Mouse (Mus musculus) lung, embryonic 15.5 days (tissue): ENCODE data around the gene Nek2. TPM values are rescaled to one million over a fixed set of nuclear protein-coding genes. Genes with fewer than 3 reads are reported as not detected.

ENCODE experiments used
- ATAC-seq: fragments of 200-750 bp; cut with Nextera tagmentation; 2 replicates; pipeline ENCODE4 v1.8.0; 2017; ENCODE audit warnings: moderate number of reproducible peaks, borderline replicate concordance; ENCODE audit not compliant: low FRiP score, low TSS enrichment; ENCODE audit errors: extremely low read depth
- H3K27ac ChIP-seq: fragments of 300-500 bp; sonication (generic); 2 replicates; pipeline ENCODE4 v1.5.1; 2015; ENCODE audit warnings: moderate library complexity, mild to moderate bottlenecking, inconsistent platforms
- H3K27me3 ChIP-seq: fragments of 300-500 bp; sonication (generic); 2 replicates; pipeline ENCODE4 v1.6.1; 2015; ENCODE audit warnings: inconsistent platforms
- H3K36me3 ChIP-seq: fragments of 300-500 bp; sonication (generic); 2 replicates; pipeline ENCODE4 v1.6.1; 2015; ENCODE audit warnings: inconsistent platforms
- H3K4me1 ChIP-seq: fragments of 300-500 bp; sonication (generic); 2 replicates; pipeline ENCODE4 v1.6.1; 2015; ENCODE audit warnings: inconsistent platforms
- H3K4me2 ChIP-seq: fragments of 300-500 bp; sonication (generic); 2 replicates; pipeline ENCODE4 v1.6.1; 2015; ENCODE audit warnings: inconsistent platforms, mild to moderate bottlenecking, moderate library complexity
- H3K4me3 ChIP-seq: fragments of 300-500 bp; sonication (generic); 2 replicates; pipeline ENCODE4 v1.5.1; 2015; ENCODE audit warnings: mild to moderate bottlenecking, inconsistent platforms
- H3K9ac ChIP-seq: fragments of 300-500 bp; sonication (generic); 2 replicates; pipeline ENCODE4 v1.6.1; 2015; ENCODE audit warnings: inconsistent platforms
- H3K9me3 ChIP-seq: fragments of 300-500 bp; sonication (generic); 2 replicates; pipeline ENCODE4 v1.6.1; 2016; ENCODE audit warnings: inconsistent platforms
- WGBS: fragments of 180-500 bp; shearing (Covaris S2); methylation state at CpG from one replicate; pipeline ENCODE4 v1.1.7; 2015; 5-methylcytosine and 5-hydroxymethylcytosine counted together
- polyA plus RNA-seq: library from polyadenylated mRNA; unstranded; fragments of >200 nt; fragmentation: Nextera tagmentation; extraction: Ambion mirVana; gene quantifications from 2 replicates; pipeline ENCODE4 v1.2.1, GENCODE M21; 2015

Nek2 gene
- 49.6 and 53.9 TPM in 2 replicates for polyA plus RNA-seq

DNA sequence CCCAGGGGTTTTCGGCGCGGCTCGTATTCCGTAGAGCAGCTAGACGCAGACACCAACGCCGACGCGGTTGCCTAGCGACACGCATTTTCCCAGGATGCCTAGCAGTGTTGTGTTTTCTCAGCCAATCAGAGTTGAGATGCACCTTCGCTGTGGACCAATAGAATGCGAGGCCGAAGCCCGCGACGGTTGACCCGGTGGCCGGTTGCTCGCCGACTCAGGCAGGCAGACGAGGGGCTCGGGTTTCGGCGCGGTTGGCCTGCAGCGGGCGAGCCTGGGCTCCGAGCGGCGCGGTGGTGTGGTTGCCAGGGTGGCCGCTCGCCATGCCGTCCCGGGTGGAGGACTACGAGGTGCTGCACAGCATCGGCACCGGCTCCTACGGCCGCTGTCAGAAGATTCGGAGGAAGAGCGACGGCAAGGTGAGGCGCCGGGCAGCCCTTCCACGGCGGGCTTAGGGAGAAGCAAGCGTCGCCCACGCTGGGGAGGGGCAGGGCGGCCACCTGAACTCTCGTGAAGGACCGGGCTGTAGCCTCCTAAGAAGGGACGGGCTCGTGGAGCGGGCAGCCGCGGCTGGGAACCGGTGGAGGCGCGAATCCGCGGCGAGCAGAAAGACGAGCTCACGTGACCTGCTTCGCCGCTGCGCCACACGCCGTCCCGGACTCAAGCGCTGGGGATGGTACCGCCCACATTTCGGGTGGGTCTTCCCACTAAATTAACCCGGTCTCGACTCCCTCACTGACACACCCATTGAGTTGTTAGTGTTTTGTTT, at the start of gene Nek2:
Nek2 (plus strand) TSS at position 119 of the 766 bp plus-strand sequence.
- H3K4me3 ChIP-seq, result peak within 1 kb of the TSS; percentile 93
- H3K36me3 ChIP-seq, result peaks cover 32% of the 10 kb centered on the region
- no peaks in the 10 kb centered on the region for H3K9me3 ChIP-seq
- no peaks in the 10 kb centered on the region for H3K27me3 ChIP-seq
- H3K9ac ChIP-seq, result peak within 1 kb of the TSS; percentile 85
- peak; percentile 95 for ATAC-seq
- H3K27ac ChIP-seq, result peak within 1 kb of the TSS; percentile 90
- H3K4me2 ChIP-seq, result peak within 1 kb of the TSS; percentile 88
- H3K4me1 ChIP-seq, result peaks cover 16% of the 10 kb centered on the region; the same call in 1 of the 2 replicates
- under 1% methylated on average over 79 of the region's 79 CpGs for WGBS

DNA sequence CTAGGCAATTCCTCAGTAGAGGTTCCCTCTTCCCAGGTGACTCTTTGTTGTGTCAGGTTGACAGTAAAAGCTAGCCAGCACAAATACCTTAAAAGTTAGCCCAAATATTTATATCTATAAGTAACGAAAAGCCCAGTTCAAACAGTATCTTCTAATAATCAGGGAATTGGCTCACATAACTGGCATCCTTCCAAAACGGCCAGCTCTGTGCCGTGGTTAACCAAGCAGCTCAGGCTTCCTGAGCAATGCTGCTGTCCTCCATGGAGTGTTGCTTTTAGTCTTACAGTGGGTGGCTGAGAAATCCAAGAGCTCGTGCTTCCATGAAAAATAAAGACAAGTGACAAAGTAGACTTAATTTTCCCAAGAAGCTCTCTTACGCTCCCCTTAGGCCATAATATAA, 47.1 kb upstream of the Nek2 start:
- H3K9me3 ChIP-seq, result no peaks in the 10 kb centered on the region
- H3K27me3 ChIP-seq, result no peaks in the 10 kb centered on the region
- H3K4me1 ChIP-seq, result peaks cover 3% of the 10 kb centered on the region; the same call in 1 of the 2 replicates
- WGBS, result 58% methylated on average over 5 of the region's 5 CpGs
- H3K36me3 ChIP-seq, result peaks cover 46% of the 10 kb centered on the region
- H3K9ac ChIP-seq, result no peak overlapping the region
- H3K4me2 ChIP-seq, result no peak overlapping the region
- no peak overlapping the region for H3K4me3 ChIP-seq
- ATAC-seq, result no peak
- H3K27ac ChIP-seq, result no peak overlapping the region

DNA sequence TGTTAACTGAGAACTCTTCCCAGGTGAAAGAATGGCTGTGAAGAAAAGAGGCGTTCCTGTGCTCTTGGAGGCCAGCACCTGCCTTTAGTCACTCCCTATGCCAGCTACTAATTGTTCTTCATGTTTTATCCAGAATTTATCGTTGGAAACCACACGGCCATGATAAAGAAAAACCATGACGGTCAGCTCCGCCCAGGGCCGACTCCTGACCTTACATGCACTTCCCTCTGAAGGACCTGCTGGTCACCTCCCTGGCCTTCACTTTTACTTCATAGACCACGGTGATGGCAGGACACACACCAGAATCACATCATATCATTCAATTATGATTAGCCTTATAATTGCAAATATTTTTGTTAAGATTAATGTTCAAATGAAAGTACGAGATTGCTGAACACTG, 46.1 kb upstream of the Nek2 start:
- WGBS, result 79% methylated on average over 8 of the region's 8 CpGs
- Histone ChIP-seq H3K27me3 (no peaks in the 10 kb centered on the region), H3K27ac (no peak overlapping the region), H3K4me3 (no peak overlapping the region), H3K4me1 (peaks cover 3% of the 10 kb centered on the region; the same call in 1 of the 2 replicates), H3K9ac (no peak overlapping the region), H3K36me3 (peaks cover 46% of the 10 kb centered on the region), H3K9me3 (no peaks in the 10 kb centered on the region), H3K4me2 (no peak overlapping the region)
- ATAC-seq, result no peak

DNA sequence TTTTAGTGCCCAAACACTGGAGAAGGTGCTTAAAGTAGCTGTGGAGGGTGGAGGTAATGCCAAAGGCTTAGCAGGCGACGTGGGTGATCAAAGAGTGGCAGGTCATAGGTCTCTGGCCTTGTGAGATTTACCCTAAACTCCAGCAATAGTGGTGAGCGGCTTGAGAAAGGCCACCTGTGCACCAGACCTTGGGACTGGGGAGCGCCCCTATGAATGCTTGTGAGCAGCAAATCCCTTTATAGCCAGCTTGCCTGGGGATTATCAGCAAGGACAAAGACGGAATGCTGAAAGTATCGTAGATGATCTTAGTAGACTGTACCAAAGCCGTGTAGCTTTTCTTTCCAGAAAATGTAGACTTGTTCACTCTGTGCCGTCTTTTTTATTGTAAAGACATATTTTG, 43.7 kb upstream of the Nek2 start:
- Histone ChIP-seq H3K27me3 (no peaks in the 10 kb centered on the region), H3K4me3 (no peak overlapping the region), H3K4me2 (no peak overlapping the region), H3K4me1 (peaks cover 3% of the 10 kb centered on the region; the same call in 1 of the 2 replicates), H3K9me3 (no peaks in the 10 kb centered on the region), H3K36me3 (peaks cover 44% of the 10 kb centered on the region), H3K27ac (no peak overlapping the region), H3K9ac (no peak overlapping the region)
- WGBS, result 64% methylated on average over 8 of the region's 8 CpGs
- no peak for ATAC-seq

DNA sequence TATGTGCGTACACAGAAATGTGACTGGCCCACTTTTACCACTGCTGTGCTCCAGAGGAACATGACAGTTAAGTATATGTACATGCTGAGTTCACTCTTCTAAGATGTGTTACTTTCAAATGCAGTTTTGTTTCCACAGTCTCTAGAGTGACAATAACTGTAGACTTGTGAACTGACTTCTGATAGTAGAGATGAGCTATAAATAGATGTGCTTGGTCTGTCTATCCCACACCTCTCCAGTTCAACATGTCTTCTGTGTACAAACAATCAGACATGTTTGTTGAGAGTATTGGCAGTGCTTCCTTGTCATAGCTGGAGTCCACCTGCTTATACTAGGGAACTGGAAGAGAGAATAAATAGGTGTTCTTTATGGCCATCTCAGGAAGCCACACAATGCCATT, 40.8 kb upstream of the Nek2 start:
- no peaks in the 10 kb centered on the region for H3K27me3 ChIP-seq
- no peak overlapping the region for H3K4me2 ChIP-seq
- peaks cover 30% of the 10 kb centered on the region for H3K36me3 ChIP-seq
- 91% methylated on average over 1 of the region's 1 CpGs for WGBS
- H3K27ac ChIP-seq, result no peak overlapping the region
- H3K4me1 ChIP-seq, result 0 out of 2 replicates have a peak, but pooled peaks cover 6% of the 10 kb centered on the region
- no peak for ATAC-seq
- no peak overlapping the region for H3K9ac ChIP-seq
- H3K9me3 ChIP-seq, result no peaks in the 10 kb centered on the region
- no peak overlapping the region for H3K4me3 ChIP-seq

DNA sequence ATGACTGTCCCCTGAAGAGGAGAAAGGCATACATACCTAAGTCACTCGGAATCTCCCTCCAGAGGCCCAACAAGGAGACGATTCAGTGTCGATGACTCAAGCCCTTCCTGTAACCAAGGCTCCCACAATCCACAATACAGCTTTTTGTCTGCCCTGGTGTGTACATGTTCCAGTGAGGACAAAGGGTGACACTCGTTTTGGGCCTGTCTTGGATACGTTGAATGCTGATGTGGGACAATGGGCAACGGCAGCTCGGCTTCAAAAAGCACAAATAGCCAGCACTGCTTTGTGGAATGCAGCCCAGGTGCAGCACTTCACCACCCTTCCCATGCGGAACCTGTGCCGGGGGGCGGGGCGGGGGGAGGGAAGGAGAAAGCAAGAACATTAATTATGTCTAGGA, 36.1 kb upstream of the Nek2 start:
- Histone ChIP-seq H3K36me3 (no peaks in the 10 kb centered on the region), H3K4me1 (0 out of 2 replicates have a peak, but pooled peaks cover 9% of the 10 kb centered on the region), H3K9me3 (no peaks in the 10 kb centered on the region), H3K4me2 (no peak overlapping the region), H3K4me3 (no peak overlapping the region), H3K9ac (no peak overlapping the region), H3K27me3 (no peaks in the 10 kb centered on the region), H3K27ac (peak overlapping the region; percentile 58)
- ATAC-seq, result no peak
- 59% methylated on average over 11 of the region's 11 CpGs for WGBS

DNA sequence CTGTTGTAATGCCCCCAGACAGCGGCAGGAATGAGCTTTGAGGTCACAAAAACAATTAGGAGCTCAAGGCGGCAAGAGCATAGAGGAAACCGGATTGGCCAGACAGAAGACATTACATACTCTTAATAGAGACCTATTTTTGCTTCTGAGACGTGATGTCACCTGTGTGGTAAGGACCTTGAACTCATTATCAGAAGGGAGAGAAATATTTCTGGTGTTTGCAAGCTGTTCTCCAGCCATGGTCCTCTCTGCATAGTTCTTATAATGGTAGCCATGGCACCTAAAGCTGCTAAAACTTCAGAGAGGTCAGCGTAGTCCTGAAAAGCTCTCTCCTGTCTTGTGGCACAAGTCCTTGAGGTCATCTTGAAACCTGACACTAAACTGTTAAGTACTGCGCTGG, 35.0 kb upstream of the Nek2 start:
- 54% methylated on average over 6 of the region's 6 CpGs for WGBS
- H3K9ac ChIP-seq, result no peak overlapping the region
- no peak overlapping the region for H3K27ac ChIP-seq
- no peak overlapping the region for H3K4me3 ChIP-seq
- 0 out of 2 replicates have a peak, but pooled peaks cover 9% of the 10 kb centered on the region for H3K4me1 ChIP-seq
- no peak overlapping the region for H3K4me2 ChIP-seq
- H3K36me3 ChIP-seq, result no peaks in the 10 kb centered on the region
- H3K27me3 ChIP-seq, result no peaks in the 10 kb centered on the region
- ATAC-seq, result no peak
- H3K9me3 ChIP-seq, result no peaks in the 10 kb centered on the region

DNA sequence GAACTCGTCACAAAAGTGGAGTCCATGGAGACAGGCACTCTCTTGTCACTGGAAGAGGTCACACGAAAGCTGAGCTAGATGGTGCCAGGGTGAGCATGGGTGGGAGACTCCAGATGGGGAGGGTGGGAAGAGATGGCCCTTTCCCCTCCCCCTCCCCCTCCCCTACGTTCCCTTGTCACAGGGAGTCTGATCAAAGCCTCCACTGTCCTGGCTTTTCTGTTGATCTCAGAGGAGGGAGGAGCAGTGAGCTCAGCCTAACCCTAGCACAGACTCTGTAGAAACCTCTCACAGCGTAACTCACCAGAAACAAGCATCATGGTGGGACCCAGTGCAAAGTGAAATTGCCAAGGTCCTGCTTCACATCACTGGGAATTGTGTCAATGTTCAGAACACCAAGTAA, 33.9 kb upstream of the Nek2 start:
- Histone ChIP-seq H3K4me1 (0 out of 2 replicates have a peak, but pooled peaks cover 9% of the 10 kb centered on the region), H3K4me2 (no peak overlapping the region), H3K27ac (no peak overlapping the region), H3K9ac (no peak overlapping the region), H3K9me3 (no peaks in the 10 kb centered on the region), H3K27me3 (no peaks in the 10 kb centered on the region), H3K36me3 (no peaks in the 10 kb centered on the region), H3K4me3 (no peak overlapping the region)
- no peak for ATAC-seq
- WGBS, result 27% methylated on average over 4 of the region's 4 CpGs

DNA sequence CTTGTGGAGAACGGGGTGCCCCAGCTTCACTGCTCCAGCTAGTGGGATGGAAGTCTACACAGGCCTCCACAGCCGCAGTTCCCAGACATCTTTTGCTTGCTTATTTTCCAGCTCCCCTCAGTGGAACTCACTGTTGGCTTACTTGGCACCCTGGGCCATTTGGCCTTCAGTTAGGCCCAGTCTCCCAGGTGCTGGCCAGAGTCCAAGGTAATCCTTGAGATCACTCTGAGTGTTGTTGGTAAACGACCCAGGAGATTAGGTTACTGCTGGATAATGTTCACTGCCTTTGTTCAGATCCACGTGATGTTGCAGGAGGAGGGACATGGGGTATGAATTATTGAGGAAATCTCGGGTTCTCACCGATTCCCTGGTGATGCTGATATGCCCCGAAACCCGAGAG, 28.3 kb upstream of the Nek2 start:
- H3K27ac ChIP-seq, result no peak overlapping the region
- no peaks in the 10 kb centered on the region for H3K27me3 ChIP-seq
- no peak overlapping the region for H3K9ac ChIP-seq
- H3K9me3 ChIP-seq, result no peaks in the 10 kb centered on the region
- H3K36me3 ChIP-seq, result no peaks in the 10 kb centered on the region
- no peaks in the 10 kb centered on the region for H3K4me1 ChIP-seq
- H3K4me3 ChIP-seq, result no peak overlapping the region
- H3K4me2 ChIP-seq, result no peak overlapping the region
- ATAC-seq, result no peak
- 57% methylated on average over 8 of the region's 8 CpGs for WGBS

DNA sequence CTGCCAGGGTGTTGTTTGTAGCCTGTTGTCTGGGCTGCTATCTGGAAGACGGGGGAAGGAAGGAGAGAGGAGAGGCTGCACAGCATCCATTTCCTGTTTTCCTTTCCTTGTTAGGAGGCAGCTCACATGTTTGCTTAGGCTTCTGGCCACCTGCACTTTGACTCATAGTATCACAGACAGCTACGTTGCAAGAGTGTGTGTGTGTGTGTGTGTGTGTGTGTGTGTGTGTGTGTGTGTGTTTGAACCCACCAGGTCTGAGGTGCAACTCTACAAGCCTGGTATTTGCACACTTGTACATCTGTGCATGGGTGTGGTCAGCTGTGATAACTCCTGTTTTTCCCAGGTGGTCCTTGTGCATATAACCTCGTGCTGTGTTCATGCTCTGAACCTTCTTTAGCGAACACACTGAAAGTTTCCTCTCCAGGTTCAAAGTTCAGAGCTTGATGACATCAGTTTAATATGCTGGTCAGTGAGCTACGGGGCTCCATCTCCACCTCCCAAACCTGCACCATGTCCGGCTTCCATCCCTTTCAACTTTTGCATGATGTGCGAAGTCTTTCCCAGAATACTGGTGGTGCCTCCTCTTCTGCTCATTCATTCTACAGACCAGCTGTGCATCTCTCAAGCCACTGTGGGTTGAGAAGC, 27.2 kb upstream of the Nek2 start:
- no peak overlapping the region for H3K4me3 ChIP-seq
- H3K27me3 ChIP-seq, result no peaks in the 10 kb centered on the region
- H3K27ac ChIP-seq, result no peak overlapping the region
- H3K9me3 ChIP-seq, result no peaks in the 10 kb centered on the region
- no peak overlapping the region for H3K4me2 ChIP-seq
- no peak for ATAC-seq
- H3K36me3 ChIP-seq, result no peaks in the 10 kb centered on the region
- no peaks in the 10 kb centered on the region for H3K4me1 ChIP-seq
- H3K9ac ChIP-seq, result no peak overlapping the region
- WGBS, result 66% methylated on average over 7 of the region's 7 CpGs

DNA sequence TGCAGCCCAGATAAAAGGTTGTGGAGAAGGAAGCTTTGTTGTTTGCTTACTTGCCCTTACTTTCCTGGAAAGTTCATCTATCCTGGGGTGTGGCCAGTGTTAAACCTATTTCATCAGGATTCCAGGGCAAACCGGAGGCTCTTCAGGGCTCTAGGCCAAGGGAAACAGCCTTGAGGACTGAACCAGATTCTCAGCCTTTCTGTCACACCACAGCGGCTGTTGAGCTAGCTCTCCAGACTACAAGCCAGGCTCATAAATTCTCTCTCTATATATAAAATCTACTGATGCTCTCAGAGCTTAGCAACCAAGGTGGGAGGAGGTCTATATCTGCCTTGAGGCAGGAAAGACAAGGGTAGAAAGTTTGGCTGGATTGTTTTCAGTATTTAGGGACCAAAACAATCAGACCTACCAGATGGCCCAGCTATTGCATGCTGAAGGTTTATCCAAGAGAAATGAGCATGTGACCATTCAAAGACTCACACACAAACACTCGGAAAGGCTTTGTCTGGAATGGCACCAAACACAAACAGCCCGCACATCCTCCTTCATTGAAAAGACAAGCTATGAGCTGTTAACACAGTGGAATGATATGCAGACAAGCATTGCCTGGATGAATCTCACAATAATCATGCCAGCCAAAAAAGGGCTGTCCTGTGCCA, 24.9 kb upstream of the Nek2 start:
- no peak for ATAC-seq
- no peaks in the 10 kb centered on the region for H3K4me1 ChIP-seq
- no peak overlapping the region for H3K27ac ChIP-seq
- H3K4me3 ChIP-seq, result no peak overlapping the region
- no peaks in the 10 kb centered on the region for H3K9me3 ChIP-seq
- H3K36me3 ChIP-seq, result no peaks in the 10 kb centered on the region
- H3K4me2 ChIP-seq, result no peak overlapping the region
- no peaks in the 10 kb centered on the region for H3K27me3 ChIP-seq
- WGBS, result 67% methylated on average over 4 of the region's 4 CpGs
- H3K9ac ChIP-seq, result no peak overlapping the region
